Mouse (Mus musculus) A20 (cell line): ENCODE measurements around the gene Rnf225.
"Not testable (repeated sequence)": the region's sequence is repeated elsewhere in the genome, so short reads cannot be mapped to it uniquely, and the experiment has no call there.

Experiments
- DNase-seq: peaks from one replicate; pipeline ENCODE4 v3.0.0-alpha.2; 2011; ENCODE audit warnings: low read depth, low spot score

Rnf225 gene

GRCm38 (mm10) chr7:12927191-12927680 lies at the start of gene Rnf225:
Gene Rnf225 (plus strand): TSS chr7:12927416.
- DNase-seq = peak; percentile 22

GRCm38 (mm10) chr7:12880036-12880435 lies 47.2 kb upstream of the Rnf225 start:
- DNase-seq = no peak

- not testable (repeated sequence) for DNase-seq
Measured at GRCm38 (mm10) chr7:12880497-12880896, 46.7 kb upstream of the Rnf225 start.

GRCm38 (mm10) chr7:12880911-12881660 lies 46.1 kb upstream of the Rnf225 start, which contains the start of gene Zfp128:
Gene Zfp128 (plus strand): TSS chr7:12881177.
- DNase-seq = peak; percentile 95

- no peak for DNase-seq
Measured at GRCm38 (mm10) chr7:12886563-12887266, 40.5 kb upstream of the Rnf225 start.

- no peak for DNase-seq
Measured at GRCm38 (mm10) chr7:12887585-12887984, 39.6 kb upstream of the Rnf225 start.

- no peak for DNase-seq
Measured at GRCm38 (mm10) chr7:12890928-12891327, 36.3 kb upstream of the Rnf225 start.

- DNase-seq = no peak
Measured at GRCm38 (mm10) chr7:12891334-12891733, 35.9 kb upstream of the Rnf225 start.

- peak; percentile 87 for DNase-seq
Measured at GRCm38 (mm10) chr7:12897655-12898410, 29.4 kb upstream of the Rnf225 start, which contains the start of gene Zscan22. Gene Zscan22 (plus strand): TSS chr7:12897815.

GRCm38 (mm10) chr7:12901517-12901916 lies 25.7 kb upstream of the Rnf225 start:
- no peak for DNase-seq

GRCm38 (mm10) chr7:12903623-12904022 lies 23.6 kb upstream of the Rnf225 start:
- DNase-seq = peak; percentile 78

- no peak for DNase-seq
Measured at GRCm38 (mm10) chr7:12905146-12905545, 22.1 kb upstream of the Rnf225 start.

GRCm38 (mm10) chr7:12909498-12909962 lies 17.7 kb upstream of the Rnf225 start:
- peak; percentile 84 for DNase-seq

GRCm38 (mm10) chr7:12910181-12910668 lies 17.0 kb upstream of the Rnf225 start:
- peak; percentile 83 for DNase-seq

- DNase-seq = peak; percentile 56
Measured at GRCm38 (mm10) chr7:12913556-12913955, 13.7 kb upstream of the Rnf225 start.

- not testable (repeated sequence) for DNase-seq
Measured at GRCm38 (mm10) chr7:12920495-12920894, 6.7 kb upstream of the Rnf225 start.

- no peak for DNase-seq
Measured at GRCm38 (mm10) chr7:12921318-12921704, 5.9 kb upstream of the Rnf225 start.

GRCm38 (mm10) chr7:12921705-12922465 lies 5.3 kb upstream of the Rnf225 start, which contains the start of gene Rps5:
Gene Rps5 (plus strand): TSS chr7:12922290.
- peak; percentile 99 for DNase-seq

GRCm38 (mm10) chr7:12922729-12923128 lies 4.5 kb upstream of the Rnf225 start:
- no peak for DNase-seq

- DNase-seq = no peak
Measured at GRCm38 (mm10) chr7:12926316-12926715, 900 bp upstream of the Rnf225 start.
